Mouse (Mus musculus): Measurements from ENCODE around the gene Rai1.

DNA sequence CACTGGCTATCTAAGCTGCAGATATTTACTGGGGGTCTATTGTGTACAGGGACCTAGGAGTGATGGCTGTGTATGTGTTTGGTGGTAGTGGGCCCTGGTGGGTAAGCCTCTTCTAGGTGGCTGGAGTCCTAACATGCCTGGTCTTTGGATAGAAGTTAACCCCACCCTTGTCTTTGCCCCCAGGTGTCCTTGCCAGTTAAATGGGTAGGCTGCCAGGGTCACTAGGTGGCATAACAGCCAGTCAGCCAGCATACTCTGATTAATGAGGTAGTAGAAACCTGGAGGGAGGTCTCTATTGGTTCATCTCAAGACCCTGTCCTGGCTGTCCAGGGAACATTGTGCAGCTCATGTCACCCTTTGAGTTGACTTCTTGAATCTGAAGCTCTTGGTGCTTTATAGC, 17.8 kb downstream of the Rai1 start:
- TF ChIP-seq EP300 (optimal IDR thresholded peaks at IDR 0.05) (no peak), CTCF (IDR thresholded peaks at IDR 0.05; ENCODE audit: low read depth) (no peak)
